Mouse (Mus musculus) forebrain, embryonic 10.5 days (tissue): ENCODE measurements around the gene BC030499. TPM values are rescaled to one million over a fixed set of nuclear protein-coding genes. Genes with fewer than 3 reads are reported as not detected.

Experiments used
- DNase-seq: peaks from one replicate; pipeline ENCODE4 v3.0.0-alpha.2; 2017; ENCODE audit warnings: low spot score; ENCODE audit errors: extremely low spot score
- H3K27ac ChIP-seq: fragments of 300-500 bp; sonication (generic); 2 replicates; pipeline ENCODE4 v1.5.1; 2016; ENCODE audit warnings: mild to moderate bottlenecking
- H3K27me3 ChIP-seq: fragments of 300-500 bp; sonication (generic); 2 replicates; pipeline ENCODE4 v1.6.1; 2016; ENCODE audit warnings: mild to moderate bottlenecking; ENCODE audit not compliant: poor library complexity, severe bottlenecking
- H3K36me3 ChIP-seq: fragments of 300-500 bp; sonication (generic); replicated peaks from 2 replicates; pipeline ENCODE4 v1.6.1; 2016; ENCODE audit warnings: mild to moderate bottlenecking, moderate library complexity
- H3K4me1 ChIP-seq: fragments of 300-500 bp; sonication (generic); 2 replicates; pipeline ENCODE4 v1.6.1; 2016
- H3K4me3 ChIP-seq: fragments of 300-500 bp; sonication (generic); 2 replicates; pipeline ENCODE4 v1.5.1; 2016; ENCODE audit warnings: mild to moderate bottlenecking, moderate library complexity
- H3K9me3 ChIP-seq: fragments of 300-500 bp; sonication (generic); 2 replicates; pipeline ENCODE4 v1.6.1; 2016; ENCODE audit warnings: mild to moderate bottlenecking, moderate library complexity
- WGBS: fragments of 180-500 bp; shearing (Covaris S2); methylation state at CpG from one replicate; pipeline ENCODE4 v1.1.7; 2016; 5-methylcytosine and 5-hydroxymethylcytosine counted together
- polyA plus RNA-seq: library from polyadenylated mRNA; unstranded; fragments of >200 nt; fragmentation: Nextera tagmentation; extraction: Ambion mirVana; gene quantifications from 2 replicates; pipeline ENCODE4 v1.2.1, GENCODE M21; 2016

The BC030499 gene
- polyA plus RNA-seq: 0.26 and 0.52 TPM in 2 replicates

- no peak for DNase-seq
- H3K4me3 ChIP-seq: no peak within 1 kb of the TSS
- H3K4me1 ChIP-seq: no peaks in the 10 kb centered on the region
- WGBS: 93% methylated on average over 4 of the region's 4 CpGs
- H3K36me3 ChIP-seq: peaks cover 86% of the 10 kb centered on the region
- H3K27me3 ChIP-seq: no peaks in the 10 kb centered on the region
- no peak within 1 kb of the TSS for H3K27ac ChIP-seq
- H3K9me3 ChIP-seq: no peaks in the 10 kb centered on the region
Observed at GRCm38 (mm10) chr11:78290654-78291053, at the start of gene BC030499. Gene BC030499 (plus strand): TSS chr11:78290841.

GRCm38 (mm10) chr11:78245261-78245626 lies 45.4 kb upstream of the BC030499 start:
- peaks cover 36% of the 10 kb centered on the region for H3K4me1 ChIP-seq
- no peaks in the 10 kb centered on the region for H3K9me3 ChIP-seq
- H3K27me3 ChIP-seq: no peaks in the 10 kb centered on the region
- peak overlapping the region; percentile 91 for H3K4me3 ChIP-seq
- peak overlapping the region; percentile 91 for H3K27ac ChIP-seq
- DNase-seq: no peak
- WGBS: under 1% methylated on average over 19 of the region's 19 CpGs
- H3K36me3 ChIP-seq: peaks cover 31% of the 10 kb centered on the region

GRCm38 (mm10) chr11:78245627-78246317 lies 44.9 kb upstream of the BC030499 start, which contains the start of the genes Sdf2 and Supt6:
Gene Sdf2 (plus strand): TSS chr11:78245746.
Gene Supt6 (minus strand): TSS chr11:78245987.
- peaks cover 36% of the 10 kb centered on the region for H3K4me1 ChIP-seq
- H3K4me3 ChIP-seq: peak within 1 kb of the TSS; percentile 91
- under 1% methylated on average over 50 of the region's 50 CpGs for WGBS
- no peaks in the 10 kb centered on the region for H3K9me3 ChIP-seq
- H3K36me3 ChIP-seq: peaks cover 31% of the 10 kb centered on the region
- peak within 1 kb of the TSS; percentile 91 for H3K27ac ChIP-seq
- H3K27me3 ChIP-seq: no peaks in the 10 kb centered on the region
- DNase-seq: peak; percentile 97

GRCm38 (mm10) chr11:78246318-78247011 lies 44.2 kb upstream of the BC030499 start:
- Histone ChIP-seq H3K9me3 (no peaks in the 10 kb centered on the region), H3K4me3 (peak overlapping the region; percentile 91), H3K36me3 (peaks cover 34% of the 10 kb centered on the region), H3K27me3 (no peaks in the 10 kb centered on the region), H3K27ac (peak overlapping the region; percentile 91), H3K4me1 (peaks cover 36% of the 10 kb centered on the region)
- WGBS: 55% methylated on average over 7 of the region's 7 CpGs
- DNase-seq: no peak

- H3K27me3 ChIP-seq: no peaks in the 10 kb centered on the region
- DNase-seq: no peak
- H3K36me3 ChIP-seq: peaks cover 36% of the 10 kb centered on the region
- H3K9me3 ChIP-seq: no peaks in the 10 kb centered on the region
- peaks cover 36% of the 10 kb centered on the region for H3K4me1 ChIP-seq
- WGBS: 77% methylated on average over 3 of the region's 3 CpGs
- peak overlapping the region; percentile 91; the same call in 1 of the 2 replicates for H3K4me3 ChIP-seq
- H3K27ac ChIP-seq: no peak overlapping the region
Observed at GRCm38 (mm10) chr11:78247012-78247348, 43.7 kb upstream of the BC030499 start.

GRCm38 (mm10) chr11:78247727-78248140 lies 42.9 kb upstream of the BC030499 start:
- WGBS: 69% methylated on average over 4 of the region's 4 CpGs
- Histone ChIP-seq H3K4me1 (peaks cover 36% of the 10 kb centered on the region), H3K27ac (no peak overlapping the region), H3K36me3 (peaks cover 42% of the 10 kb centered on the region), H3K27me3 (no peaks in the 10 kb centered on the region), H3K4me3 (peak overlapping the region; percentile 23; the same call in 1 of the 2 replicates), H3K9me3 (no peaks in the 10 kb centered on the region)
- DNase-seq: no peak

- Histone ChIP-seq H3K36me3 (peaks cover 39% of the 10 kb centered on the region), H3K4me1 (no peaks in the 10 kb centered on the region), H3K9me3 (no peaks in the 10 kb centered on the region), H3K4me3 (no peak overlapping the region), H3K27me3 (peaks cover 19% of the 10 kb centered on the region), H3K27ac (no peak overlapping the region)
- whole genome bisulfite sequencing: 95% methylated on average over 1 of the region's 1 CpGs
- DNase-seq: no peak
Observed at GRCm38 (mm10) chr11:78256618-78257017, 34.0 kb upstream of the BC030499 start.

GRCm38 (mm10) chr11:78260489-78261258 lies 30.0 kb upstream of the BC030499 start:
- WGBS: 91% methylated on average over 2 of the region's 2 CpGs
- peaks cover 33% of the 10 kb centered on the region for H3K36me3 ChIP-seq

GRCm38 (mm10) chr11:78261380-78262352 lies 29.0 kb upstream of the BC030499 start, which contains the start of gene 2610507B11Rik:
Gene 2610507B11Rik (plus strand): TSS chr11:78261752.
- peak within 1 kb of the TSS; percentile 95 for H3K27ac ChIP-seq
- peaks cover 38% of the 10 kb centered on the region for H3K36me3 ChIP-seq
- peaks cover 14% of the 10 kb centered on the region for H3K4me1 ChIP-seq
- H3K27me3 ChIP-seq: peaks cover 19% of the 10 kb centered on the region
- WGBS: under 1% methylated on average over 114 of the region's 115 CpGs
- peak; percentile 91 for DNase-seq
- peak within 1 kb of the TSS; percentile 96 for H3K4me3 ChIP-seq
- no peaks in the 10 kb centered on the region for H3K9me3 ChIP-seq

More at GRCm38 (mm10) chr11:78260489-78261258, 30.0 kb upstream of the BC030499 start:
- Histone ChIP-seq H3K4me1 (peaks cover 14% of the 10 kb centered on the region), H3K4me3 (peak overlapping the region; percentile 96), H3K27ac (no peak overlapping the region), H3K9me3 (no peaks in the 10 kb centered on the region), H3K27me3 (peaks cover 19% of the 10 kb centered on the region)
- DNase-seq: no peak

GRCm38 (mm10) chr11:78262550-78262949 lies 28.1 kb upstream of the BC030499 start:
- Histone ChIP-seq H3K9me3 (no peaks in the 10 kb centered on the region), H3K4me1 (peaks cover 14% of the 10 kb centered on the region), H3K27ac (0 out of 2 replicates have a peak overlapping the region, but pooled peaks have one; percentile 6), H3K4me3 (peak overlapping the region; percentile 96), H3K36me3 (peaks cover 46% of the 10 kb centered on the region), H3K27me3 (peaks cover 19% of the 10 kb centered on the region)
- 7% methylated on average over 8 of the region's 8 CpGs for WGBS
- peak; percentile 69 for DNase-seq

GRCm38 (mm10) chr11:78265571-78265970 lies 25.1 kb upstream of the BC030499 start:
- Histone ChIP-seq H3K4me3 (no peak overlapping the region), H3K27me3 (peaks cover 3% of the 10 kb centered on the region), H3K27ac (no peak overlapping the region), H3K36me3 (peaks cover 76% of the 10 kb centered on the region), H3K9me3 (no peaks in the 10 kb centered on the region), H3K4me1 (peaks cover 14% of the 10 kb centered on the region)
- no peak for DNase-seq
- WGBS: 93% methylated on average over 6 of the region's 6 CpGs
